Mouse (Mus musculus) stomach, postnatal 0 days (tissue): Measurements from ENCODE around the gene Zfp982. TPM values are rescaled to one million over a fixed set of nuclear protein-coding genes. Genes with fewer than 3 reads are reported as not detected.

Source experiments
- polyA plus RNA-seq: library from polyadenylated mRNA; unstranded; fragments of >200 nt; fragmentation: Nextera tagmentation; extraction: Ambion mirVana; gene quantifications from 2 replicates; pipeline ENCODE4 v1.2.1, GENCODE M21; 2015

Zfp982 gene
- polyA plus RNA-seq, 1 experiment from 2014 or later = 1.2 TPM

Other genes with a start within 250 kb of the Zfp982 start
- 0.05 and 0.16 TPM in 2 replicates for gene Zfp988, start 186.7 kb upstream of the Zfp982 start, polyA plus RNA-seq
- gene Zfp978, start 131.1 kb upstream of the Zfp982 start, polyA plus RNA-seq = not detected in 2 replicates
- 0.08 and 0.13 TPM in 2 replicates for gene Gm16503, start 47.8 kb downstream of the Zfp982 start, polyA plus RNA-seq
- gene Zfp985, start 60.9 kb downstream of the Zfp982 start, polyA plus RNA-seq = 0.06 and 0.12 TPM in 2 replicates
- 0.70 and 0.84 TPM in 2 replicates for gene Zfp979, start 150.1 kb downstream of the Zfp982 start, polyA plus RNA-seq
- gene Zfp534, start 210.1 kb downstream of the Zfp982 start, polyA plus RNA-seq = not detected in 2 replicates